Mouse (Mus musculus) limb, embryonic 11.5 days (tissue): ENCODE data around the gene Fkbp14. TPM values are rescaled to one million over a fixed set of nuclear protein-coding genes. Genes with fewer than 3 reads are reported as not detected.

Experiments
- ATAC-seq: fragments of 200-750 bp; cut with Nextera tagmentation; 2 replicates; pipeline ENCODE4 v1.8.0; 2017; ENCODE audit warnings: low read depth; ENCODE audit not compliant: insufficient number of reproducible peaks, low FRiP score, low TSS enrichment
- DNase-seq: peaks from one replicate; pipeline ENCODE4 v3.0.0-alpha.2; 2015; ENCODE audit warnings: low spot score
- H3K27ac ChIP-seq: fragments of 300-500 bp; sonication (generic); replicated peaks from 2 replicates; pipeline ENCODE4 v1.5.1; 2014; ENCODE audit warnings: low read depth, mild to moderate bottlenecking, low read length
- H3K27me3 ChIP-seq: fragments of 300-500 bp; sonication (generic); 2 replicates; pipeline ENCODE4 v1.6.1; 2014; ENCODE audit warnings: mild to moderate bottlenecking, low read length, mixed read lengths; ENCODE audit not compliant: control insufficient read depth, insufficient read depth
- H3K36me3 ChIP-seq: fragments of 300-500 bp; sonication (generic); 2 replicates; pipeline ENCODE4 v1.6.1; 2014; ENCODE audit warnings: mild to moderate bottlenecking, low read length, moderate library complexity, mixed read lengths; ENCODE audit not compliant: control insufficient read depth, insufficient read depth
- H3K4me1 ChIP-seq: fragments of 300-500 bp; sonication (generic); 2 replicates; pipeline ENCODE4 v1.6.1; 2014; ENCODE audit warnings: low read length, mixed read lengths; ENCODE audit not compliant: control insufficient read depth, insufficient read depth
- H3K4me2 ChIP-seq: fragments of 300-500 bp; sonication (generic); 2 replicates; pipeline ENCODE4 v1.6.1; 2014; ENCODE audit warnings: low read depth, mild to moderate bottlenecking, moderate library complexity; ENCODE audit not compliant: severe bottlenecking
- H3K4me3 ChIP-seq: fragments of 300-500 bp; sonication (generic); 2 replicates; pipeline ENCODE4 v1.5.1; 2014; ENCODE audit warnings: low read depth, low read length
- H3K9ac ChIP-seq: fragments of 300-500 bp; sonication (generic); 2 replicates; pipeline ENCODE4 v1.6.1; 2014; ENCODE audit warnings: mild to moderate bottlenecking, low read length
- H3K9me3 ChIP-seq: fragments of 300-500 bp; sonication (generic); 2 replicates; pipeline ENCODE4 v1.6.1; 2016; ENCODE audit warnings: low read length; ENCODE audit not compliant: control insufficient read depth
- WGBS: fragments of 180-500 bp; shearing (Covaris S2); extraction: QIAGEN DNeasy Blood & Tissue Kit; methylation state at CpG from one replicate; pipeline ENCODE4 v1.1.7; 2014; 5-methylcytosine and 5-hydroxymethylcytosine counted together
- polyA plus RNA-seq: library from polyadenylated mRNA; unstranded; fragments of >200 nt; fragmentation: Nextera tagmentation; extraction: Ambion mirVana; gene quantifications from 2 replicates; pipeline ENCODE4 v1.2.1, GENCODE M21; 2014

The Fkbp14 gene
- polyA plus RNA-seq, 1 experiment from 2014 or later = 20.4 TPM

DNA sequence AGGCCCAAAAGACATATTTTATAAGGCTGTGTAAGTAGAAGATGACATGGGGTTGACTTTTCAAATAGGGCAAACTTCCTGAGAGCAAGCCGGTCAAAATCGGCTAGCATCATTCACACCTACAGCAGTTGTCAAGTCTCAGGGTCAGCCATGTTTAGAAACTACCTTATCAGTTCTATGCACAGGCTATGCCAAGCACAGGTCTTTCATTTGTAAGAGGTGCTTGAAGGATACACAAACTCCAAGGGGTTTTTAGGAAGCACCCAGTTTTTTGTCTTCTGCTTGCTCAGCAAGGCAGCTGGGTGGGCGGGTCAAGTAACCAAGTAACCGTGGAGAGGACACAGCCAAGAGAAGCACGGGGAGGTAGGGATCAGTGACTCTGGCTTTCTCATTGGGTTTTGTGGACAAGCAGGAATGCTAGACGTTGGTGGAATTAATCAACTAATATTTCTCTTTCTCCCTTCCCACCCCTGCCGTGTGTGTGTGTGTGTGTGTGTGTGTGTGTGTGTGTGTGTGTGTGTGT lies 46.2 kb downstream of the Fkbp14 start:
- Histone ChIP-seq H3K9me3 (no peaks in the 10 kb centered on the region), H3K4me3 (no peak overlapping the region), H3K4me1 (0 out of 2 replicates have a peak, but pooled peaks cover 2% of the 10 kb centered on the region), H3K36me3 (no peaks in the 10 kb centered on the region), H3K4me2 (no peak overlapping the region), H3K9ac (no peak overlapping the region), H3K27ac (no peak overlapping the region), H3K27me3 (no peaks in the 10 kb centered on the region)
- DNase-seq (no peak), ATAC-seq (no peak)
- WGBS = 78% methylated on average over 6 of the region's 7 CpGs

DNA sequence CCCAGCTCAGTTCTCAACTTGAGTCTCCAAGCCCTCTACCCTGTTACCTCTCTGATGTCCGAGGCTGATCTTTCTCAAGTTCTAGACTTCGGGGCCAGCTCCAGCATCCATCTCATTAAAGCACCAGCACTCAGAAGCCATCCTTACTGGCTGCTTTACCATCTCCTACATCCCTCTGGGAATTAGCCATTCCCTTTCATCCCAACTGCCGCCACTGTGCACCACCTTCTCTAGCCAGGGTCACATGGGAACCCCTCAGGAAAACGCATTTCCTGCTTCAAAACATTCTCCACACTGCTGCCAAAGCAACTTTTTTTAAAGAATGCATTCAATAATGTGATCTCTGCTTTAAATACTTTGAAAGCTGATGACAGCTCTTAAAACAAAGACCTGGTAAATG lies 47.8 kb downstream of the Fkbp14 start:
- Histone ChIP-seq H3K36me3 (no peaks in the 10 kb centered on the region), H3K4me3 (no peak overlapping the region), H3K27me3 (no peaks in the 10 kb centered on the region), H3K9me3 (no peaks in the 10 kb centered on the region), H3K27ac (no peak overlapping the region), H3K4me1 (0 out of 2 replicates have a peak, but pooled peaks cover 2% of the 10 kb centered on the region), H3K4me2 (no peak overlapping the region), H3K9ac (no peak overlapping the region)
- DNase-seq (no peak), ATAC-seq (no peak)
- WGBS = 52% methylated on average over 4 of the region's 4 CpGs

DNA sequence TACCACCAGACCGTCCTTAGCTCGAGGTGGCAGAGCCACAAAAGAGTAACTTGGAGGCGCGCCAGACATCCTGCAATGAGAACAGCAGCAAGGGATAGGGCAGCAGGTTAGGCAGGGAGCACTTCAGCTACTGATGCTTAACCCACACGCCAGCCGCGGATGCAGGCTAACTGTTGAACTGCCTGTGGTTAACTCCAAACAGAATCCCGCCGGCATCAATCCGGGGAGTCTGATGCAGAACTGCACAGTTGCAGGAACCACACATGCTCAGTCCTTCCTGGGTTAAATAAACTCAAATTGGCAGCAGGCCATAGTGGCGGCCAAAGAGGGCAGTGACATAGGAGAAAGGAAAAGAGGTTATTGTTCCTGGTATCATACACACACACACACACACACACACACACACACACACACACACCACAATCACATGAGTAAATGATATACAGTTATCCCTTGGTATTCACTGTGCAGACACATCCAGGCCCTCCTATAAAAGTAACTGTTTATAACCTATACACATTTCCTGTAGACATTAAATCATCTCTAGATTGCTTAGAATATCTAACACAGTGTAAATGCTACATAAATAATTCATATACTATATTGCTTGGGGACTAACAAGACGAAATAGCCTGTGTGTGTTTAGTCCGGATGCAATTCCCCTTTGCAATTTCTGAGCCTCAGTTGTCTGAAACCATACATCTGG lies 48.6 kb downstream of the Fkbp14 start:
- Histone ChIP-seq H3K4me3 (no peak overlapping the region), H3K36me3 (no peaks in the 10 kb centered on the region), H3K9me3 (no peaks in the 10 kb centered on the region), H3K9ac (no peak overlapping the region), H3K27ac (no peak overlapping the region), H3K4me2 (no peak overlapping the region), H3K27me3 (no peaks in the 10 kb centered on the region), H3K4me1 (no peaks in the 10 kb centered on the region)
- ATAC-seq (no peak), DNase-seq (no peak)
- WGBS = 83% methylated on average over 13 of the region's 13 CpGs

DNA sequence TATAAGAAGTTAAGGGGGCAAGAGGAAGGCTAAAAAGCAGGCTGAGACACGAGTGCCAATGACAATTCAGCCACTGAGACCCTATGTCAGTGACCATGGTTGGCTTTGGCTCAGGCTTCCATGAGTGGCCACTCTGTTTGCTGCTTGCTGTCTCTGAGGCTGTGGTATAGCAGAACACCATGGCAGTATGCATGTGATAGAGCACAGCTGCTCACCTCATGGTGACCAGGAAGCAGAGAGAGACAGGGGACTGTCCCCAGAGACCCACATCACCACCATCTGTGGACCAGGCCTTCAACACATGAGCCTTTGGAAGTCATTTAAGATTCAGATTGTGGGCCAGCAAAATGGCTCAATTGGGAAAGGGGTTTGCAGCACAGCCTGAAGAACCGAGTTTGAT lies 53.5 kb downstream of the Fkbp14 start:
- no peaks in the 10 kb centered on the region for H3K27me3 ChIP-seq
- no peak for ATAC-seq
- WGBS = 82% methylated on average over 2 of the region's 2 CpGs

DNA sequence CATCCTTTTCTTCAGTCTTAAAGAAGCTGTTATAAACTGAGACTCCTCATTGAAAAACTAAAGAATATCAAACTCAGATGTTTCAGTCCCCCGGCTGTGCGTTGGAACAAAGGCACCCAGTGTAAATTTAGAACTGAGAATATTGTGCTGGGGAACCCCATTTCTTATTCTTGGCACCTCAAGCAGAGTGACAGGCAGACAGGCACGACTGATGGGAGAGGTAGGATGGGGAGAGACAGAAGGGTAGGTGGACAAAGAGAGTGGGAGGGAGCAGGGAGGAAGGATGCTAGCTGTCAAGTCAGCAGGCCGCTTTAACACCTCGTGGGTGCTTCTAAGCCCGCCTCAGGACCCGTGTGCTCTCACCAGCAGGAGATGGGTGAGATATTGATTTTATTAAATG lies 54.3 kb downstream of the Fkbp14 start:
- H3K4me2 ChIP-seq = no peak overlapping the region
- H3K9me3 ChIP-seq = no peaks in the 10 kb centered on the region
- H3K36me3 ChIP-seq = no peaks in the 10 kb centered on the region
- H3K9ac ChIP-seq = no peak overlapping the region
- H3K27ac ChIP-seq = no peak overlapping the region
- ATAC-seq (no peak), DNase-seq (no peak)
- H3K4me3 ChIP-seq = no peak overlapping the region
- no peaks in the 10 kb centered on the region for H3K27me3 ChIP-seq
- H3K4me1 ChIP-seq = no peaks in the 10 kb centered on the region
- 80% methylated on average over 7 of the region's 7 CpGs for WGBS

More for the DNA sequence above, 53.5 kb downstream of the Fkbp14 start:
- Histone ChIP-seq H3K4me3 (no peak overlapping the region), H3K36me3 (no peaks in the 10 kb centered on the region), H3K4me1 (no peaks in the 10 kb centered on the region), H3K4me2 (no peak overlapping the region), H3K27ac (no peak overlapping the region), H3K9me3 (no peaks in the 10 kb centered on the region), H3K9ac (no peak overlapping the region)
- DNase-seq = no peak

DNA sequence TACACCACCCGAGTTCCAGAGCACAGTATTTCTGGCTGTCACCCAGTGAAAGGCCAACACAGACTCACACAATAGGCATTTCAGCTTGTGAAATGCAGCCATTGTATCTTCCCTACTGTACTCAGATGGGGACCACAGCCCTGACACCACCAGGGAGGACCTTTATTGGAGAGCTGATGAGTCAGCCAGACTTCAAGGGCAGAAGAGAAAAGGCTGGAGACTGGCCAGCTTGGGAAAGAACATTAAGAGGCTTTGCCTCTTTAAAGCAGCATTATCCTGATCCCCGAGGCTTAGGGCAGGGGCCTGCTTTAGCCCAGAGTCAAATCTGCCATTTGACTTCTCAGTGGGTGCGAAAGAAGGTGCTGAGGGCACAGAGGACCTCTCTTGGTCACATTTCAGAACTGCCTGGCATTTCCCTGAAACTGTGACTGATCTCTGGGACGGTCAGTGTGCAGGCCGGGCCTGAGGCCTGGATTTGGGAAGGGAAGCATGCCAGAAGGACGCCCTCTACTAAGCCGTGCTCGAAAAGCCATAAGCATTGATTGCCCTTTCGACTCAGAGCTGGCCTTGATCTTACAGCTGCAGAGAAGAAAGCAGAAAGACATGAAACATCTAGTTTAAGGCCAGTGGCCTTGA lies 56.7 kb downstream of the Fkbp14 start:
- Histone ChIP-seq H3K27ac (no peak overlapping the region), H3K4me1 (no peaks in the 10 kb centered on the region), H3K9me3 (no peaks in the 10 kb centered on the region), H3K4me3 (no peak overlapping the region), H3K27me3 (no peaks in the 10 kb centered on the region), H3K9ac (no peak overlapping the region), H3K4me2 (no peak overlapping the region), H3K36me3 (no peaks in the 10 kb centered on the region)
- ATAC-seq (no peak), DNase-seq (no peak)
- 61% methylated on average over 9 of the region's 9 CpGs for WGBS

DNA sequence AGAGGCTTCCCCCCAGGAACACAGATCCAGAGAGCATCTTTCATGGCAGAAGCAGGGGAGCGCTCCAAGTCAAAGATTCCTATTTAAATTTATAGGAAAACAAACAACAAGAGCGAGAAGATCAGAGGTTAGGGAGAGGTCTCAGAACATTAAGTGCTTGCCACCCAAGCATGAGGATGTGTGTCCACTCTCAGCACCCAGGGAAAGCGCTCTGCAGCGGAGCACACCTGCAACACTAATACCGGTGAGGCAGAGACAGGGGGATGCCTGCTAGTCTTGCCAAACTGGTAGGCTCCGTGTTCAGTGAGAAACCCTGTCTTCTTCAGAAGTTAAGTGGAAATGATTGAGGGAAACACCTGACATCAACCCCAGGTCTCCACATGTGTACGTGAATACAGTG lies 57.7 kb downstream of the Fkbp14 start:
- H3K4me2 ChIP-seq = no peak overlapping the region
- no peaks in the 10 kb centered on the region for H3K36me3 ChIP-seq
- no peak for ATAC-seq
- no peak overlapping the region for H3K9ac ChIP-seq
- H3K27ac ChIP-seq = no peak overlapping the region
- no peaks in the 10 kb centered on the region for H3K27me3 ChIP-seq
- 89% methylated on average over 7 of the region's 7 CpGs for WGBS
- no peaks in the 10 kb centered on the region for H3K9me3 ChIP-seq
- no peak overlapping the region for H3K4me3 ChIP-seq
- no peak for DNase-seq
- H3K4me1 ChIP-seq = no peaks in the 10 kb centered on the region

DNA sequence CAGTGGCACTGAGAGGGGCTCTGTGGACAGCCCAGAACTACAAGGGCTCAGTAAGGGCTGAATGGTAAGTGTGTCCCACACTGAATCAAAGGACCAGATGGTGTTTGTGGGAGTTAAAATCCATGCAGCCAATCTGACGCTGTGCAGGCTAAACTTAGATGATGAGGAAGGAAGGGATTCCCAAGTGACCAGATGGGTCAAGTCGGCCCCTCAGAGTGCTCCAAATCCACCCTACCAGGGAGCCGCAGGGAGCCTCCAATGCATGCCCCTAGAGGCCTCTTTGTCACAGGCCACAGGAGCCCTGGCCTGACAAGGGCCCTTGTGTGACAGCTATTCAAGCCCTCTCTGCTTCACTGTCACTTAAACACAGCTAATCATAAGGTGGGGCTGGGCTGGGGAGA lies 58.3 kb downstream of the Fkbp14 start:
- Histone ChIP-seq H3K9me3 (no peaks in the 10 kb centered on the region), H3K4me2 (no peak overlapping the region), H3K27me3 (no peaks in the 10 kb centered on the region), H3K9ac (no peak overlapping the region), H3K4me1 (no peaks in the 10 kb centered on the region), H3K4me3 (no peak overlapping the region), H3K27ac (no peak overlapping the region), H3K36me3 (no peaks in the 10 kb centered on the region)
- DNase-seq (no peak), ATAC-seq (no peak)
- WGBS = 45% methylated on average over 3 of the region's 3 CpGs
